Mouse (Mus musculus): ENCODE measurements at regions not wholly inside any gene's neighbourhood (a gene's known extent, or its start where the extent isn't known, plus 50 kb on each side); places are given as distances from the start of the nearest gene placed in this dataset.

DNA sequence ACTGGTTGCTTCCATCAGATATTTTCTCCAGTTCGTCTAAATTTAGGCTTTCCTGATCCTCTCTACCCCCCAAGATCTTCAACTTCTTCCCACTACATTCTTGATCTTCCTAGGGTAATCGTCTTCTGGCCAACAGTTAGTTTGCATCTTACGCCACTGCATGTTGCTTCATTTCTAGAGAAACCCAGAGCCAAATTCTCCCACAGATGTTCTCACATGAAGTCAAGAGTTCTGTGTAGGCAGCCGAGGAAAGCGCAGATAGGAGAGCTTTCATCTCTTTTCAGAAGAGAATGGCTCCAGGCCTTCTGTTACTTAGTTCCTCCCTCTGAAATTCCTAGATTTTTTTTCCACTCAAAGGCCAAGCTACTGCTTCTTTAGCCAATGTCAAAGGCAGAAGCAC, 179.9 kb downstream of the Fgf10 start:
- H3K27ac ChIP-seq (ENCODE audit: low read depth, low read length), result no peak overlapping the region
- no peak overlapping the region for H3K4me2 ChIP-seq (replicated peaks; ENCODE audit: low read depth, low read length)
- H3K4me3 ChIP-seq (ENCODE audit: low read depth, low read length), result no peak overlapping the region
- H3K4me1 ChIP-seq (replicated peaks; ENCODE audit: control insufficient read depth, insufficient read depth, low read length), result no peaks in the 10 kb centered on the region
- no peaks in the 10 kb centered on the region for H3K36me3 ChIP-seq (ENCODE audit: control insufficient read depth, insufficient read depth, low read length)
- no peaks in the 10 kb centered on the region for H3K9me3 ChIP-seq (ENCODE audit: control insufficient read depth, low read length)
- ATAC-seq (ENCODE audit: low FRiP score), result no peak
- no peaks in the 10 kb centered on the region for H3K27me3 ChIP-seq (ENCODE audit: control insufficient read depth, insufficient read depth, low read length)
- 92% methylated on average over 5 of the region's 5 CpGs for WGBS
- DNase-seq (ENCODE audit: low spot score), result no peak
- H3K9ac ChIP-seq (ENCODE audit: low read depth, low read length), result no peak overlapping the region

DNA sequence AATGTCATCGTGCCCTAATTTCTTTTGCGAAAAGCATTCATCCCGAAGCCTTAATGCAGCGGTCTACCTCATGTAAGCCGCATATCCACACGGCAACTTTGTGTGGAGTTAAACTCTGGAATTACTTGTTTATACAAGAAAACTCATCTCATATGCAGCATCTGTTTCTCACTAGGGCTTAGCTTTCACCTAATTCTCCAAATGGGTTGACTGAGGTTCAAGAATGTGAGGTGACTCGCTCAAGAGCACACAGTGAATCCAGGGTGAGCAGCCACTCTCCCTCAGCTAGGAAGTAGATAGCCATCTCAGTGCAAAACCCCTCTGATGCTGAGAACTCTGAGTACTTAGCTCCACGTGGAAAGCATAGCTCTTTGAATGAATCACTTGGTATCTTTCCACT, 181.1 kb downstream of the Fgf10 start:
- Histone ChIP-seq H3K27ac (ENCODE audit: low read depth, low read length) (no peak overlapping the region), H3K36me3 (ENCODE audit: control insufficient read depth, insufficient read depth, low read length) (no peaks in the 10 kb centered on the region), H3K9me3 (ENCODE audit: control insufficient read depth, low read length) (no peaks in the 10 kb centered on the region), H3K27me3 (ENCODE audit: control insufficient read depth, insufficient read depth, low read length) (no peaks in the 10 kb centered on the region), H3K4me1 (replicated peaks; ENCODE audit: control insufficient read depth, insufficient read depth, low read length) (no peaks in the 10 kb centered on the region), H3K4me2 (replicated peaks; ENCODE audit: low read depth, low read length) (no peak overlapping the region), H3K9ac (ENCODE audit: low read depth, low read length) (no peak overlapping the region), H3K4me3 (ENCODE audit: low read depth, low read length) (no peak overlapping the region)
- ATAC-seq (ENCODE audit: low FRiP score) (no peak), DNase-seq (ENCODE audit: low spot score) (no peak)
- 88% methylated on average over 8 of the region's 8 CpGs for WGBS

DNA sequence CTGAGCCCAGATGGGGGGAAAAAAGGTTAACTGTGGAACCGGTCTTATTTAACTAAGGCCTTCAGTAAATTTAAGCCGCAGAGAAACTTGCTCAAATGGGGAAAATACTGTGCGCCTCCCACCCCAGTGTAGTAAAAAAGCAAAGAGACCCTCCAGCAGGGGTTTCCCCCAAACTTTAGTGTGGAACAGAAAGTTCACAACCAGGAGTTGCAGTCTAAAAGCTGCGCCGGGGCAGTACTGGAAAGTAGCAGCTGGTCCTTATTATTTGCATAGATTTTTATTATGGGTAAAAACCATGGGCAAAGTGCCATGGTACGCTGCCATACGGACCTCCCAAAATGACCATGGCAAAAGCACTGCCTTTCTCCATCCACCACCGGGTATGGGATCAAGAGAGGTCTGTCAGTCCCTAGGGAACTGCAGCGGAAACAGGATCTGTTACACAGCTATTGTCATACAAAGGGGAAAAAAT, 216.8 kb downstream of the Fgf10 start:
- Histone ChIP-seq H3K4me3 (ENCODE audit: low read depth, low read length) (no peak overlapping the region), H3K4me2 (replicated peaks; ENCODE audit: low read depth, low read length) (no peak overlapping the region), H3K36me3 (ENCODE audit: control insufficient read depth, insufficient read depth, low read length) (no peaks in the 10 kb centered on the region), H3K9me3 (ENCODE audit: control insufficient read depth, low read length) (no peaks in the 10 kb centered on the region), H3K27me3 (ENCODE audit: control insufficient read depth, insufficient read depth, low read length) (no peaks in the 10 kb centered on the region), H3K4me1 (replicated peaks; ENCODE audit: control insufficient read depth, insufficient read depth, low read length) (no peaks in the 10 kb centered on the region), H3K27ac (ENCODE audit: low read depth, low read length) (no peak overlapping the region), H3K9ac (ENCODE audit: low read depth, low read length) (no peak overlapping the region)
- DNase-seq (ENCODE audit: low spot score) (peak; percentile 30), ATAC-seq (ENCODE audit: low FRiP score) (peak; percentile 75; the same call in 1 of the 2 replicates)
- WGBS, result 62% methylated on average over 9 of the region's 9 CpGs

DNA sequence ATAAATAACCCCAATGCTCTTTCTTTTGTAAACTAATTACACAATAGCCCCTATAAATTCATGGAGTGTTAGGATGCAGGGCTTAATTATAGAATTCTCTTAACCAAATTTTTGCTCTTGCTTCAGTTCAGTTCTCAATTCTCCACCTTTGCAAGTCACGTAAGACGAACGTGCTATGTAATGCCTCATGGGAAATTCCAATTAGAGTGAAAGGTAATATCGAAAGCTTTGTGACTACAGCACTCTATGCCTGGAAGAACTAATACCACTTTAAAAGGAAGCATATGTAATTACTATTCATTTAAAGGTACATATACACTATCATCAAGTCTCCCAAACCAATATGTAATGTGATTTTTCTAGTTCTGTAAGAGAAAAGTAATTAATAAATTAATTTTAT, 225.5 kb downstream of the Fgf10 start:
- no peaks in the 10 kb centered on the region for H3K27me3 ChIP-seq (ENCODE audit: control insufficient read depth, insufficient read depth, low read length)
- no peak overlapping the region for H3K27ac ChIP-seq (ENCODE audit: low read depth, low read length)
- WGBS, result 92% methylated on average over 4 of the region's 4 CpGs
- no peaks in the 10 kb centered on the region for H3K4me1 ChIP-seq (replicated peaks; ENCODE audit: control insufficient read depth, insufficient read depth, low read length)
- no peak overlapping the region for H3K4me2 ChIP-seq (replicated peaks; ENCODE audit: low read depth, low read length)
- no peaks in the 10 kb centered on the region for H3K9me3 ChIP-seq (ENCODE audit: control insufficient read depth, low read length)
- H3K9ac ChIP-seq (ENCODE audit: low read depth, low read length), result no peak overlapping the region
- no peak for ATAC-seq (ENCODE audit: low FRiP score)
- H3K36me3 ChIP-seq (ENCODE audit: control insufficient read depth, insufficient read depth, low read length), result no peaks in the 10 kb centered on the region
- H3K4me3 ChIP-seq (ENCODE audit: low read depth, low read length), result no peak overlapping the region
- no peak for DNase-seq (ENCODE audit: low spot score)

DNA sequence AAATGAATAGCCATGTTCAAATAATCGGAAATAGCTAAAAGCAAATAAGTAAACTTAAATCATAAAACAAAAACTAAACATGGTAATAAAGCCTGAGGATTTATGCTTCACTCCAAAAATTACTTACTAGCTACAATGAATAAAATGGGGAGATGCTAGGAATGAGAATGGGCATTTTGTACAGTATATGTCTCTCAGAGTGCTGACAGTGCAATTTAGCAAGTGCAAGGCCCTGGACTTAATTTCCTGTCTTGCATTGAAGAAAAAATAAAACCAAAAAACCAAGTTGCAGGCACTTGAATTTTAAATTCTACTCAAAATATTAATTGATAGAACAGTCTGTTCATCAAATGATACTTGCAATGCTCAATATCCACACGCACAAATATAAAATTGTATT, 232.4 kb downstream of the Fgf10 start:
- H3K36me3 ChIP-seq (ENCODE audit: control insufficient read depth, insufficient read depth, low read length), result no peaks in the 10 kb centered on the region
- no peaks in the 10 kb centered on the region for H3K27me3 ChIP-seq (ENCODE audit: control insufficient read depth, insufficient read depth, low read length)
- no peak overlapping the region for H3K4me2 ChIP-seq (replicated peaks; ENCODE audit: low read depth, low read length)
- H3K4me1 ChIP-seq (replicated peaks; ENCODE audit: control insufficient read depth, insufficient read depth, low read length), result no peaks in the 10 kb centered on the region
- DNase-seq (ENCODE audit: low spot score) (no peak), ATAC-seq (ENCODE audit: low FRiP score) (no peak)
- no peak overlapping the region for H3K27ac ChIP-seq (ENCODE audit: low read depth, low read length)
- no peak overlapping the region for H3K4me3 ChIP-seq (ENCODE audit: low read depth, low read length)
- no peak overlapping the region for H3K9ac ChIP-seq (ENCODE audit: low read depth, low read length)
- 91% methylated on average over 2 of the region's 2 CpGs for WGBS
- no peaks in the 10 kb centered on the region for H3K9me3 ChIP-seq (ENCODE audit: control insufficient read depth, low read length)

DNA sequence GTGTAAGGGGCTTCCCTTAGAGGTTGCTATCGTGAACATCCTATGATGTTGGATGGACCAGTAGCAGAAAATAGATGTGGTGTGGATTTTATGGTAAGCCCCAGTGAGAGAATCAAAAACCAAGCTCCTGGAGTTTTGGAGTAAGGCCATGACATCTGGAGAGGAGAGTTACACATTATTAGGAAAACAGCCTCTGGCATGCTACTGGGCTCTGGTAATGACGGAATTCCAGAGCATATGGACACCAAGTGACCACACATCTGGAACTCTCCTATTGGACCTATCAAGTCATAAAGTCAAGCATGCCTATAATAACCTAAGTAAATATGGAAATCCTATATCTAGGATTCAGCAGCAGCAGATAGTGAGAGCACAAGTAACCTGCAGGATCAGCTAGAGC, 240.8 kb downstream of the Fgf10 start:
- no peaks in the 10 kb centered on the region for H3K36me3 ChIP-seq (ENCODE audit: control insufficient read depth, insufficient read depth, low read length)
- WGBS, result 81% methylated on average over 2 of the region's 2 CpGs
- H3K4me1 ChIP-seq (replicated peaks; ENCODE audit: control insufficient read depth, insufficient read depth, low read length), result no peaks in the 10 kb centered on the region
- no peak overlapping the region for H3K4me3 ChIP-seq (ENCODE audit: low read depth, low read length)
- no peak overlapping the region for H3K9ac ChIP-seq (ENCODE audit: low read depth, low read length)
- no peak overlapping the region for H3K4me2 ChIP-seq (replicated peaks; ENCODE audit: low read depth, low read length)
- ATAC-seq (ENCODE audit: low FRiP score) (no peak), DNase-seq (ENCODE audit: low spot score) (no peak)
- H3K27ac ChIP-seq (ENCODE audit: low read depth, low read length), result no peak overlapping the region
- H3K27me3 ChIP-seq (ENCODE audit: control insufficient read depth, insufficient read depth, low read length), result no peaks in the 10 kb centered on the region
- H3K9me3 ChIP-seq (ENCODE audit: control insufficient read depth, low read length), result no peaks in the 10 kb centered on the region

DNA sequence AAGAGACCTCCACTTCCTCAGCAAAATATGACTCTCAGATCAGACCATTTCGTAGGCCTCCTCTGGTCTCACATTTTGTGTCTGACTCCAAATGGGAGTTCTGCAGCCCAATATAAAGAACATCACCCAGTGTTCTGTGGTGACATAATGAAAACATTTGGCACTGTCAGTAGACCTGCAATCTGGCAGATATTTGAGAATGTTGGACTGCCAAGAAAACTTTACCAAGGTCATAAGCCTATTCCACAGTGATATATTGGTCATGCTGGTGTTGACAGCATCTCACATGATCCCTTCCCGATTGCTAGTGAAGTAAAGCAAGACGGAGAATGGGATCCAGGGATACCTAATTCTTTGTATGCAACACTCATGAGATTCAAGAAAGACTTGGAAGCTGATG, 271.2 kb downstream of the Fgf10 start:
- H3K27ac ChIP-seq (ENCODE audit: low read depth, low read length), result no peak overlapping the region
- H3K4me2 ChIP-seq (replicated peaks; ENCODE audit: low read depth, low read length), result no peak overlapping the region
- ATAC-seq (ENCODE audit: low FRiP score) (no peak), DNase-seq (ENCODE audit: low spot score) (no peak)
- H3K27me3 ChIP-seq (ENCODE audit: control insufficient read depth, insufficient read depth, low read length), result no peaks in the 10 kb centered on the region
- no peak overlapping the region for H3K4me3 ChIP-seq (ENCODE audit: low read depth, low read length)
- 80% methylated on average over 3 of the region's 3 CpGs for WGBS
- no peaks in the 10 kb centered on the region for H3K36me3 ChIP-seq (ENCODE audit: control insufficient read depth, insufficient read depth, low read length)
- H3K9ac ChIP-seq (ENCODE audit: low read depth, low read length), result no peak overlapping the region
- no peaks in the 10 kb centered on the region for H3K4me1 ChIP-seq (replicated peaks; ENCODE audit: control insufficient read depth, insufficient read depth, low read length)
- H3K9me3 ChIP-seq (ENCODE audit: control insufficient read depth, low read length), result no peaks in the 10 kb centered on the region

DNA sequence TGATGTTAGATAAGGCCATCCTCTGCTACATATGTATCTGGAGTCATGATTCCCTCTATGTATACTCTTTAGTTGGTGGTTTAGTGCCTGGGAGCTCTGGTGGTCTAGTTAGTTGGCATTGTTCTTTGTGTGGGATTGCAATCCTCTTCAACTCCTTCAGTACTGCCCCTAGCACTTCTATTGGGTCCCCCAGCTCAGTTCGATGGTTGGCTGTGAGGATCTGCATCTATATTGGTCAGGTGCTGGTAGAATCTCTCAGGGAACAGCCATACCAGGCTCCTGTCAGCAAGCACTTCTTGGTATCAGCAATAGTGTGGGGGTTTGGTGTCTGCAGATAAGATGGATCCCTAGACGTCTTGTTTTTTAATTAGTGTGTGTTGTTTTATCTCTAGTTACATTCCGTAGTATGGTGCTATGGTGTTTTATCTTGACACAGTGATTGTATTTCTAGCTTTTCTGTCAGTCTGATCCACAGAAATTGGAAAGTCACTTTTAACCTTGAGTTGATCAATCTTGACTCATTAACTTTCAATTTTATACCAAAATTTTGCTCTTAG, 296.6 kb downstream of the Fgf10 start:
- Histone ChIP-seq H3K9ac (ENCODE audit: low read depth, low read length) (no peak overlapping the region), H3K27ac (ENCODE audit: low read depth, low read length) (no peak overlapping the region), H3K9me3 (ENCODE audit: control insufficient read depth, low read length) (no peaks in the 10 kb centered on the region), H3K27me3 (ENCODE audit: control insufficient read depth, insufficient read depth, low read length) (no peaks in the 10 kb centered on the region), H3K4me1 (replicated peaks; ENCODE audit: control insufficient read depth, insufficient read depth, low read length) (no peaks in the 10 kb centered on the region), H3K4me2 (replicated peaks; ENCODE audit: low read depth, low read length) (no peak overlapping the region), H3K4me3 (ENCODE audit: low read depth, low read length) (no peak overlapping the region), H3K36me3 (ENCODE audit: control insufficient read depth, insufficient read depth, low read length) (no peaks in the 10 kb centered on the region)
- DNase-seq (ENCODE audit: low spot score), result no peak
- no peak for ATAC-seq (ENCODE audit: low FRiP score)
- 86% methylated on average over 3 of the region's 3 CpGs for WGBS

DNA sequence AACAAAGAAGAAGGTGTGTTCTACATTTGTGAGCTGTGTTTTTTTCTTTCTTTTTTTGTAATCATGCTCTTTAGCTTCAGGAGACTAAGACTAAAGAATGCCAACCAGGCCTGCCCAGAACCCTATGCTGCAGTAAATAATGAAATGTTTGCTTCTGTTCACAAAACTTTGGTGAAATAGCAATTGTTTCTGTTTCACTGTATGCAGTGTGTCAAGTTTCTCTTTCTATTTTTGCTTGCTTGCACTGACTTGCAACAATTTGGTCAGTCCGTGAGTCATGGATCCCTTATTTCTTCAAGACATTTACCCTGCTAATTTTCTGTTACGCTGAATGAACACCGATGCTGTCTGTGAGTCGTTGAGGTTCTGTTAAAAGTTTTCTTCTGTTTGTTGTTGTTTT, 298.1 kb downstream of the Fgf10 start:
- DNase-seq (ENCODE audit: low spot score), result no peak
- no peaks in the 10 kb centered on the region for H3K9me3 ChIP-seq (ENCODE audit: control insufficient read depth, low read length)
- H3K4me3 ChIP-seq (ENCODE audit: low read depth, low read length), result no peak overlapping the region
- no peak overlapping the region for H3K27ac ChIP-seq (ENCODE audit: low read depth, low read length)
- no peaks in the 10 kb centered on the region for H3K36me3 ChIP-seq (ENCODE audit: control insufficient read depth, insufficient read depth, low read length)
- no peaks in the 10 kb centered on the region for H3K27me3 ChIP-seq (ENCODE audit: control insufficient read depth, insufficient read depth, low read length)
- ATAC-seq (ENCODE audit: low FRiP score), result no peak
- no peak overlapping the region for H3K9ac ChIP-seq (ENCODE audit: low read depth, low read length)
- no peak overlapping the region for H3K4me2 ChIP-seq (replicated peaks; ENCODE audit: low read depth, low read length)
- H3K4me1 ChIP-seq (replicated peaks; ENCODE audit: control insufficient read depth, insufficient read depth, low read length), result no peaks in the 10 kb centered on the region
- 86% methylated on average over 4 of the region's 4 CpGs for WGBS
